Mouse (Mus musculus) heart, embryonic 13.5 days (tissue): ENCODE data around the gene Itfg2. TPM values are rescaled to one million over a fixed set of nuclear protein-coding genes. Genes with fewer than 3 reads are reported as not detected.

Experiments
- ATAC-seq: fragments of 200-750 bp; cut with Nextera tagmentation; 2 replicates; pipeline ENCODE4 v1.8.0; 2017; ENCODE audit warnings: moderate TSS enrichment; ENCODE audit not compliant: insufficient number of reproducible peaks, low FRiP score, low TSS enrichment; ENCODE audit errors: extremely low read depth
- H3K27ac ChIP-seq: fragments of 300-500 bp; sonication (generic); replicated peaks from 2 replicates; pipeline ENCODE4 v1.5.1; 2015; ENCODE audit warnings: moderate library complexity, mild to moderate bottlenecking, inconsistent platforms
- H3K27me3 ChIP-seq: fragments of 300-500 bp; sonication (generic); replicated peaks from 2 replicates; pipeline ENCODE4 v1.6.1; 2015; ENCODE audit warnings: mild to moderate bottlenecking, inconsistent platforms
- H3K36me3 ChIP-seq: fragments of 300-500 bp; sonication (generic); 2 replicates; pipeline ENCODE4 v1.6.1; 2015; ENCODE audit warnings: mild to moderate bottlenecking, inconsistent platforms
- H3K4me1 ChIP-seq: fragments of 300-500 bp; sonication (generic); 2 replicates; pipeline ENCODE4 v1.6.1; 2015; ENCODE audit warnings: inconsistent platforms
- H3K4me2 ChIP-seq: fragments of 300-500 bp; sonication (generic); 2 replicates; pipeline ENCODE4 v1.6.1; 2015; ENCODE audit warnings: inconsistent platforms, mild to moderate bottlenecking, moderate library complexity
- H3K4me3 ChIP-seq: fragments of 300-500 bp; sonication (generic); 2 replicates; pipeline ENCODE4 v1.5.1; 2015; ENCODE audit warnings: moderate library complexity, mild to moderate bottlenecking, inconsistent platforms
- H3K9ac ChIP-seq: fragments of 300-500 bp; sonication (generic); 2 replicates; pipeline ENCODE4 v1.6.1; 2015; ENCODE audit warnings: inconsistent platforms, mild to moderate bottlenecking, moderate library complexity
- H3K9me3 ChIP-seq: fragments of 300-500 bp; sonication (generic); 2 replicates; pipeline ENCODE4 v1.6.1; 2016; ENCODE audit warnings: inconsistent platforms
- WGBS: fragments of 180-500 bp; shearing (Covaris S2); methylation state at CpG from one replicate; pipeline ENCODE4 v1.1.7; 2015; ENCODE audit warnings: mixed read lengths; 5-methylcytosine and 5-hydroxymethylcytosine counted together
- polyA plus RNA-seq: library from polyadenylated mRNA; unstranded; fragments of >200 nt; fragmentation: Nextera tagmentation; extraction: Ambion mirVana; gene quantifications from 2 replicates; pipeline ENCODE4 v1.2.1, GENCODE M21; 2015

The Itfg2 gene
- polyA plus RNA-seq, 1 experiment from 2014 or later, result 30.6 TPM

GRCm38 (mm10) chr6:128455835-128456605, 31.3 kb upstream of the Itfg2 start:
- WGBS, result 67% methylated on average over 12 of the region's 12 CpGs
- H3K4me2 ChIP-seq, result no peak overlapping the region
- ATAC-seq, result no peak

GRCm38 (mm10) chr6:128447063-128447462, 22.3 kb upstream of the Itfg2 start:
- Histone ChIP-seq H3K27me3 (peaks cover 4% of the 10 kb centered on the region; the same call in 1 of the 2 replicates), H3K9me3 (no peaks in the 10 kb centered on the region), H3K36me3 (no peaks in the 10 kb centered on the region), H3K4me1 (peaks cover 4% of the 10 kb centered on the region; the same call in 1 of the 2 replicates), H3K4me2 (no peak overlapping the region), H3K27ac (no peak overlapping the region), H3K4me3 (no peak overlapping the region), H3K9ac (no peak overlapping the region)
- ATAC-seq, result no peak
- 91% methylated on average over 5 of the region's 5 CpGs for WGBS

More at GRCm38 (mm10) chr6:128455835-128456605, 31.3 kb upstream of the Itfg2 start:
- no peaks in the 10 kb centered on the region for H3K4me1 ChIP-seq
- no peaks in the 10 kb centered on the region for H3K9me3 ChIP-seq
- H3K36me3 ChIP-seq, result no peaks in the 10 kb centered on the region
- H3K27ac ChIP-seq, result no peak overlapping the region
- no peaks in the 10 kb centered on the region for H3K27me3 ChIP-seq
- H3K4me3 ChIP-seq, result no peak overlapping the region
- no peak overlapping the region for H3K9ac ChIP-seq

GRCm38 (mm10) chr6:128445761-128446535, 21.2 kb upstream of the Itfg2 start:
- no peak for ATAC-seq
- peaks cover 4% of the 10 kb centered on the region; the same call in 1 of the 2 replicates for H3K4me1 ChIP-seq
- WGBS, result 15% methylated on average over 14 of the region's 14 CpGs
- peaks cover 4% of the 10 kb centered on the region; the same call in 1 of the 2 replicates for H3K27me3 ChIP-seq
- no peak overlapping the region for H3K27ac ChIP-seq
- H3K4me3 ChIP-seq, result peak overlapping the region; percentile 30
- H3K9ac ChIP-seq, result peak overlapping the region; percentile 47; the same call in 1 of the 2 replicates
- H3K36me3 ChIP-seq, result no peaks in the 10 kb centered on the region
- H3K4me2 ChIP-seq, result peak overlapping the region; percentile 63
- H3K9me3 ChIP-seq, result no peaks in the 10 kb centered on the region

GRCm38 (mm10) chr6:128440238-128440637, 15.5 kb upstream of the Itfg2 start:
- WGBS, result 94% methylated on average over 2 of the region's 2 CpGs
- H3K4me3 ChIP-seq, result no peak overlapping the region
- ATAC-seq, result no peak

GRCm38 (mm10) chr6:128438871-128439341, 14.2 kb upstream of the Itfg2 start:
- WGBS, result 23% methylated on average over 17 of the region's 18 CpGs
- H3K9ac ChIP-seq, result peak overlapping the region; percentile 82
- peaks cover 27% of the 10 kb centered on the region for H3K36me3 ChIP-seq
- peak overlapping the region; percentile 66 for H3K27ac ChIP-seq
- peaks cover 37% of the 10 kb centered on the region for H3K4me1 ChIP-seq
- ATAC-seq, result peak; percentile 11; the same call in 1 of the 2 replicates
- H3K4me2 ChIP-seq, result peak overlapping the region; percentile 77
- H3K9me3 ChIP-seq, result no peaks in the 10 kb centered on the region
- no peaks in the 10 kb centered on the region for H3K27me3 ChIP-seq
- peak overlapping the region; percentile 87 for H3K4me3 ChIP-seq

More at GRCm38 (mm10) chr6:128440238-128440637, 15.5 kb upstream of the Itfg2 start:
- Histone ChIP-seq H3K9ac (no peak overlapping the region), H3K27ac (no peak overlapping the region), H3K4me1 (peaks cover 26% of the 10 kb centered on the region), H3K36me3 (peaks cover 14% of the 10 kb centered on the region), H3K9me3 (no peaks in the 10 kb centered on the region), H3K27me3 (peaks cover 4% of the 10 kb centered on the region; the same call in 1 of the 2 replicates), H3K4me2 (no peak overlapping the region)

GRCm38 (mm10) chr6:128438317-128438870, 13.7 kb upstream of the Itfg2 start, which contains the start of gene Fkbp4:
Gene Fkbp4 (minus strand): TSS chr6:128438677.
- peak within 1 kb of the TSS; percentile 77 for H3K4me2 ChIP-seq
- ATAC-seq, result peak; percentile 91
- peak within 1 kb of the TSS; percentile 93 for H3K27ac ChIP-seq
- no peaks in the 10 kb centered on the region for H3K27me3 ChIP-seq
- under 1% methylated on average over 67 of the region's 67 CpGs for WGBS
- peak within 1 kb of the TSS; percentile 96 for H3K9ac ChIP-seq
- no peaks in the 10 kb centered on the region for H3K9me3 ChIP-seq
- peaks cover 37% of the 10 kb centered on the region for H3K4me1 ChIP-seq
- peaks cover 32% of the 10 kb centered on the region for H3K36me3 ChIP-seq
- peak within 1 kb of the TSS; percentile 87 for H3K4me3 ChIP-seq

GRCm38 (mm10) chr6:128437731-128438316, 13.1 kb upstream of the Itfg2 start:
- Histone ChIP-seq H3K9ac (peak overlapping the region; percentile 96), H3K4me2 (peak overlapping the region; percentile 77), H3K27ac (peak overlapping the region; percentile 93), H3K9me3 (no peaks in the 10 kb centered on the region), H3K27me3 (no peaks in the 10 kb centered on the region), H3K36me3 (peaks cover 38% of the 10 kb centered on the region), H3K4me3 (peak overlapping the region; percentile 87), H3K4me1 (peaks cover 37% of the 10 kb centered on the region)
- WGBS, result under 1% methylated on average over 51 of the region's 52 CpGs
- peak; percentile 55 for ATAC-seq

GRCm38 (mm10) chr6:128437288-128437687, 12.6 kb upstream of the Itfg2 start:
- peaks cover 41% of the 10 kb centered on the region for H3K4me1 ChIP-seq
- no peaks in the 10 kb centered on the region for H3K27me3 ChIP-seq
- peak overlapping the region; percentile 87 for H3K4me3 ChIP-seq
- peak overlapping the region; percentile 77 for H3K4me2 ChIP-seq
- no peaks in the 10 kb centered on the region for H3K9me3 ChIP-seq
- peak overlapping the region; percentile 96 for H3K9ac ChIP-seq
- H3K27ac ChIP-seq, result peak overlapping the region; percentile 93
- 2% methylated on average over 10 of the region's 10 CpGs for WGBS
- peaks cover 43% of the 10 kb centered on the region for H3K36me3 ChIP-seq
- ATAC-seq, result no peak

GRCm38 (mm10) chr6:128436356-128437005, 11.8 kb upstream of the Itfg2 start:
- no peak for ATAC-seq
- Histone ChIP-seq H3K36me3 (peaks cover 51% of the 10 kb centered on the region), H3K4me1 (peaks cover 43% of the 10 kb centered on the region), H3K4me3 (peak overlapping the region; percentile 87), H3K4me2 (peak overlapping the region; percentile 77), H3K27me3 (no peaks in the 10 kb centered on the region), H3K27ac (0 out of 2 replicates have a peak overlapping the region, but pooled peaks have one; percentile 81), H3K9me3 (no peaks in the 10 kb centered on the region), H3K9ac (peak overlapping the region; percentile 96)
- WGBS, result 86% methylated on average over 8 of the region's 8 CpGs

GRCm38 (mm10) chr6:128435474-128435873, 10.7 kb upstream of the Itfg2 start:
- no peaks in the 10 kb centered on the region for H3K9me3 ChIP-seq
- peak overlapping the region; percentile 81 for H3K27ac ChIP-seq
- H3K4me1 ChIP-seq, result peaks cover 43% of the 10 kb centered on the region
- WGBS, result 21% methylated on average over 5 of the region's 5 CpGs
- H3K4me3 ChIP-seq, result no peak overlapping the region
- peak overlapping the region; percentile 57 for H3K9ac ChIP-seq
- peak overlapping the region; percentile 12; the same call in 1 of the 2 replicates for H3K4me2 ChIP-seq
- peaks cover 61% of the 10 kb centered on the region for H3K36me3 ChIP-seq
- no peaks in the 10 kb centered on the region for H3K27me3 ChIP-seq
- no peak for ATAC-seq
